Mouse (Mus musculus) bone marrow macrophage, adult 2 months (primary cell): ENCODE measurements around the gene Nxpe4.

ENCODE experiments used
- CTCF ChIP-seq: IDR thresholded peaks from 2 replicates; pipeline ENCODE4 v1.5.1; 2012; ENCODE audit warnings: low read depth, mild to moderate bottlenecking, low read length, moderate library complexity
- POLR2A ChIP-seq: IDR thresholded peaks from 2 replicates; pipeline ENCODE4 v1.6.1; 2012; ENCODE audit warnings: mild to moderate bottlenecking, low read depth, low read length, borderline replicate concordance

- TF ChIP-seq CTCF (no peak), POLR2A (no peak)
These were observed 283.0 kb downstream of the Nxpe4 start for GRCm38 (mm10) chr9:48444821-48445220.
